Mouse (Mus musculus): ENCODE data around the gene 2510002D24Rik. TPM values are rescaled to one million over a fixed set of nuclear protein-coding genes. Genes with fewer than 3 reads are reported as not detected.

2510002D24Rik gene
- 15.1 and 15.5 TPM in 2 replicates for polyA plus RNA-seq (2012; ENCODE audit: insufficient read depth, insufficient read length, missing spikeins)

DNA sequence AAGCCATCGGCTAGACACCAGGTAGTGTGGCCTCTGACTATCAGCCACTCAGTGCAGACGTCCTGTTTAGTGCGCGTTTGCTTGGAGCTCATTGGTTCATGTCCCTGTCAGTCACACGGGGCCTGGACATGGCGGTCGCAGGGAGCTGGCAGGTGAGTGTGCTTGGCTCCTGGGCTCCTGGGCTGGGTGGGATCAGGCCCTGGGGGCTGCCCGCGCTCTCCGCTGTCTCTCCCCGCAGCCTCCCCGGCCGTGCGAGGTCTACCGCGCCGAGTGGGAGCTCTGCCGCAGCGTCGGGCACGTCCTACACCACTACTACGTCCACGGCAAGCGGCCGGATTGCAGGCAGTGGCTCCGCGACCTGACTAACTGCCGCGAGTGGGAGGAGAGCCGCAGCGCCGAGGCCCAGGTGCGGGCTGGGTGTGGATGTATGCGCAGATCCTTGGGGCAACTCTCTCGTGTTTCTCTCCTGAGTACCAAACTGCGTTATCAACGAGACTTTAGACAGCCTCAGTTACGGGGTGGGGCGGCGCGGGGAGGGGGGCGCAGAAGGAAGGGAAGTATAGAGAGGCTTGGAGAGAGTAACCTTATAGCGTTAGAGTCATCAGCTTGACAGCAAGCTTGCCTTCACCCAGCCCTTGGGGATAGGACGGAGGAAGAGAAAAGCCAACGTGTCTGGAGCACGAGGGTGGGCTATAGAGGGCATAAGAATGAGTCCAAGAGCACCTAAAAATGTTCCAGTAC lies at the start of gene 2510002D24Rik, which contains the start of gene Gm28539:
TSS of gene 2510002D24Rik (plus strand) at position 111 of the 741 bp plus-strand sequence.
TSS of gene Gm28539 (plus strand) at position 117 of the 741 bp plus-strand sequence.
- H3K27ac ChIP-seq (ENCODE audit: insufficient read depth, low read depth, low read length), result no peak within 1 kb of the TSS
- H3K4me1 ChIP-seq (ENCODE audit: control insufficient read depth, insufficient read depth, low read length), result peaks cover 3% of the 10 kb centered on the region; the same call in 1 of the 2 replicates
- peak within 1 kb of the TSS; percentile 91 for H3K4me3 ChIP-seq (ENCODE audit: insufficient read depth, low read length)
- TF ChIP-seq POLR2A (IDR thresholded peaks at IDR 0.05; ENCODE audit: borderline replicate concordance, low read depth, low read length) (no peak), CTCF (IDR thresholded peaks at IDR 0.05; ENCODE audit: low read depth, low read length) (no peak)

DNA sequence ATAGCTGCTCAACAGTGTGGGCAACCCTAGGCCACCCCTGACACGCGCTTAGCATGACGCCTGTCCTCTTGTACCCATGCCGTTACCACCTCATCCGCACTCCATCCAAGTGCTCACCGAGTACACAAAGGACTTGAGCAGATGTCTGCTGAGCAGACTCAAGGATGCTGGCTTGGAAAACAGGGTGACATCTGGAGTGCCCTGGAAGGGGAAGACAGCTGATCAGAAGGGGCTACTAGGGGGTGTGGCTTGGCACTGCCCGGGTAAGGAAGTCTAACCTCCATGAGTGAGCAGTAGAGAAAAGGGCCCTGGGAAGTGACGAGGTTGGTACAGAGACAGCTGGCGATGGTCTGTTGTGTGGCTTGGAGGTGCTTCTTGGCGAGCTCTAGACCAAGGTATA lies 49.7 kb upstream of the 2510002D24Rik start:
- no peak overlapping the region for H3K27ac ChIP-seq (ENCODE audit: insufficient read depth, low read depth, low read length)
- no peak overlapping the region for H3K4me3 ChIP-seq (ENCODE audit: insufficient read depth, low read length)
- TF ChIP-seq POLR2A (IDR thresholded peaks at IDR 0.05; ENCODE audit: borderline replicate concordance, low read depth, low read length) (no peak), CTCF (IDR thresholded peaks at IDR 0.05; ENCODE audit: low read depth, low read length) (no peak)
- H3K4me1 ChIP-seq (ENCODE audit: control insufficient read depth, insufficient read depth, low read length), result peaks cover 17% of the 10 kb centered on the region

DNA sequence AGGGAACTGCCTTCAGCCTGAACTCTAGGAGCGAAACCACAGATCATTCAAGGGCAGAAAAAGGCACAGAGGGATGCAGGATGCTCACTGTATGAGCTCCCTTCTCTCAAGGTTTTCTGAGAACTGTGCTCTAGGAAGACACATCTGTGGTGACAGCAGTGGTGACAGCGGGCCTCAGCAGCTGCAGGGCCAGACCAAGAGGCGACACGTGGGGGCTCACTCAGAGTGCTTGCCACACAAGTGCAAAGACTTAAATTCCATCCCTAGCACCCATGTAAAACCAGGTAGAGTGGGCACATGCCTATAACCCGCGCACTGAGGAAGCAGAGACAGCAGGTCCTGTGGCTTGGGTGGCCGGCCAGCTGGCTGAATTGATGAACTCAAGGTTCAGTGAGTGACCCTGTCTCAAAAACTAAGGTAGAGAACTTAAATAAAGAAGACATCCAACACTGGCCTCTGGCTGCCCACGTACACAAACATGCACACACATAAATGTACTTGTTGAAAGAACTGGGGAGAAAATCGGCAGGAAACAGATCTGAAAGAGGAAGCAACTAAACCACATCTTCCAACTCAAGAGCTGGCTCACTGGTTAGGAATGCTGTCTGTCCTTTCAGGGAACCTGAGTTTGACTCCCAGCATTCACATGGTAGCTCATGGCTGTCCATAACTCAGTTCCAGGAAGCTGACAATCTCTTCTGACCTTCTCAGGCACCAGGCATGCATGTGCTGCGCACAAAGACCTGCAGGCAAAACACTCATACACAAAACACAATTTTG lies 47.6 kb upstream of the 2510002D24Rik start:
- Histone ChIP-seq H3K4me3 (ENCODE audit: insufficient read depth, low read length) (no peak overlapping the region), H3K4me1 (ENCODE audit: control insufficient read depth, insufficient read depth, low read length) (peaks cover 17% of the 10 kb centered on the region)
- TF ChIP-seq POLR2A (IDR thresholded peaks at IDR 0.05; ENCODE audit: borderline replicate concordance, low read depth, low read length) (no peak), CTCF (IDR thresholded peaks at IDR 0.05; ENCODE audit: low read depth, low read length) (no peak)

DNA sequence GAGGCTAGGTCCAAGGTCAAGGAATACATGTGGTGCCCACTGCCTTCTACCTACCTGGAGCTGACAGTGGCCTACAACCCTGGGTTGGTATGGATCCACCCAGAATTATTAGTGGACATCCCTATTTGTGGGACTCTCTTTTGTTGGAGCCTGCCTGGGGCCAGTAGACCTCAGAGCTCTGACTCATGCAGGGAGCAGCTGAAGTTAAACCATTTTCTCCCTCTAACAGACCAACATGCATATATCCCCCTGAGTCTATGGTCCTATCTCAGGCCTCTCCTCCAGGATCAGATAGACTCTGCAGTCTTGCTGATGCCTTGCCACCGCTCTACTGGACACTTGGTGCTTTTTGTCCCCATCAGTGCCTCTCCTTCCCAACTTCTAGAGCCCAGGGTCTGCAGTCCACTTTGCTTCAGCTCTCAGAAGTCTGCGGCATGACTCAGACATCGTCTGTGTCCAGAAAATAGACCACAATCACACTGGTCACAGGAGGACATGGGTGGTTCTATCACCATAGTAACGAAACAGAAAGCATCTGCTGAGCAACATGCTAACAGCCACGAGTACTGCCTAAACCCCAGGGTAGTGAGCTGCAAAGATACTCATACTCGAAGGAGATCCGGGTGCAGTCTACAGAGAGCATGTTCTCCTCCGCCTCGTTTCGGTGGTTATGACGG lies 41.0 kb upstream of the 2510002D24Rik start:
- Histone ChIP-seq H3K4me1 (ENCODE audit: control insufficient read depth, insufficient read depth, low read length) (no peaks in the 10 kb centered on the region), H3K27ac (ENCODE audit: insufficient read depth, low read depth, low read length) (no peak overlapping the region), H3K4me3 (ENCODE audit: insufficient read depth, low read length) (no peak overlapping the region)
- TF ChIP-seq CTCF (IDR thresholded peaks at IDR 0.05; ENCODE audit: low read depth, low read length), result no peak
- TF ChIP-seq POLR2A (IDR thresholded peaks at IDR 0.05; ENCODE audit: borderline replicate concordance, low read depth, low read length), result no peak

More for the DNA sequence above, 47.6 kb upstream of the 2510002D24Rik start:
- H3K27ac ChIP-seq (ENCODE audit: insufficient read depth, low read depth, low read length), result peak overlapping the region; percentile 66

GRCm38 (mm10) chr16:18796645-18797044 lies 39.7 kb upstream of the 2510002D24Rik start:
- no peak overlapping the region for H3K4me3 ChIP-seq (ENCODE audit: insufficient read depth, low read length)
- no peak for TF ChIP-seq CTCF (IDR thresholded peaks at IDR 0.05; ENCODE audit: low read depth, low read length)
- TF ChIP-seq POLR2A (IDR thresholded peaks at IDR 0.05; ENCODE audit: borderline replicate concordance, low read depth, low read length), result no peak

GRCm38 (mm10) chr16:18798151-18798550 lies 38.2 kb upstream of the 2510002D24Rik start:
- no peaks in the 10 kb centered on the region for H3K4me1 ChIP-seq (ENCODE audit: control insufficient read depth, insufficient read depth, low read length)
- H3K27ac ChIP-seq (ENCODE audit: insufficient read depth, low read depth, low read length), result no peak overlapping the region
- no peak for TF ChIP-seq POLR2A (IDR thresholded peaks at IDR 0.05; ENCODE audit: borderline replicate concordance, low read depth, low read length)
- TF ChIP-seq CTCF (IDR thresholded peaks at IDR 0.05; ENCODE audit: low read depth, low read length), result no peak
- no peak overlapping the region for H3K4me3 ChIP-seq (ENCODE audit: insufficient read depth, low read length)

More at GRCm38 (mm10) chr16:18796645-18797044, 39.7 kb upstream of the 2510002D24Rik start:
- Histone ChIP-seq H3K27ac (ENCODE audit: insufficient read depth, low read depth, low read length) (no peak overlapping the region), H3K4me1 (ENCODE audit: control insufficient read depth, insufficient read depth, low read length) (no peaks in the 10 kb centered on the region)

DNA sequence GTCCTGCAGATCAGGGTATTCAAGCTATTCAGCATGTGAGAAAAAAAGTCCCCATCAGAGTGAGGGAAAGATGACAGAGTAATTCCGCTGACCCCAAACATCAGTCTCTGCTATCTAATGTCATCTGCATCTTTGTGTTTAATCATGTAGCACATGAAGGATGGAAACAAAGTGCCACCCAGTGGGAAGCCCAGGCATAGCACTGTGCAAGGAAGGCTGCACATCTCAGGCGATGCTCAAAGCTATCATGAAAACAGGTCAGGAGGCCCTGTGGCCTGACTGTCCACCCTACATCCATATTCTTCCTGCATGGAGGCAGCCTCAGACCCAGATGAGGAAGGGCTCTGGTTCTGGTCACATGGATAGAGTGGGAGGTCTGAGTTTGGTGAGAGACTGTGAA lies 37.5 kb upstream of the 2510002D24Rik start:
- Histone ChIP-seq H3K27ac (ENCODE audit: insufficient read depth, low read depth, low read length) (no peak overlapping the region), H3K4me3 (ENCODE audit: insufficient read depth, low read length) (no peak overlapping the region), H3K4me1 (ENCODE audit: control insufficient read depth, insufficient read depth, low read length) (no peaks in the 10 kb centered on the region)
- TF ChIP-seq CTCF (IDR thresholded peaks at IDR 0.05; ENCODE audit: low read depth, low read length) (peak; percentile 35; the same call in 1 of the 2 replicates), POLR2A (IDR thresholded peaks at IDR 0.05; ENCODE audit: borderline replicate concordance, low read depth, low read length) (no peak)

DNA sequence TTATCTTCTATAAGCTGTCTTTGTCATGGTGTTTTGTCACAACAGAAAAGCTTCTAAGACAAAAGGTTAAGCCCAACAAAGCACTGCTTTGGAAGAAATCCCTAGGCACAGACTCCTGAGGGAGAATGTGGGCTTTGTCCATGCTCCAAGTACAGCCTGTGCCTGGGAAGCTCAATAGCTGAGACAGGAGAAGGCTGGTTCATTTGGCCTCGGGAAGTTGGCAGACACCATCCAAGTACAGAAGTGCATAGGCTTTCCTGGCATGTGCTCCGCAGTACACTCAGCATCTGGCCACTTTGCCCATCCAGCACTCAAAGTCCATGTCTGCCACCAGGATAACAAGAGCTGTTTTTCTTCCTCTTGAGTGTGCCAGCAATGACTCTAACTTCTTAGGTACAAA lies 30.6 kb upstream of the 2510002D24Rik start:
- H3K4me3 ChIP-seq (ENCODE audit: insufficient read depth, low read length), result no peak overlapping the region
- TF ChIP-seq POLR2A (IDR thresholded peaks at IDR 0.05; ENCODE audit: borderline replicate concordance, low read depth, low read length), result no peak
- TF ChIP-seq CTCF (IDR thresholded peaks at IDR 0.05; ENCODE audit: low read depth, low read length), result no peak
- peaks cover 5% of the 10 kb centered on the region for H3K4me1 ChIP-seq (ENCODE audit: control insufficient read depth, insufficient read depth, low read length)
- no peak overlapping the region for H3K27ac ChIP-seq (ENCODE audit: insufficient read depth, low read depth, low read length)

- Histone ChIP-seq H3K27ac (ENCODE audit: insufficient read depth, low read depth, low read length) (peak overlapping the region; percentile 41), H3K4me3 (ENCODE audit: insufficient read depth, low read length) (no peak overlapping the region), H3K4me1 (ENCODE audit: control insufficient read depth, insufficient read depth, low read length) (peaks cover 9% of the 10 kb centered on the region)
- TF ChIP-seq CTCF (IDR thresholded peaks at IDR 0.05; ENCODE audit: low read depth, low read length) (no peak), POLR2A (IDR thresholded peaks at IDR 0.05; ENCODE audit: borderline replicate concordance, low read depth, low read length) (no peak)
Measured at GRCm38 (mm10) chr16:18809001-18809400, 27.4 kb upstream of the 2510002D24Rik start.

All from bone marrow macrophage, adult 2 months (primary cell).